Mouse (Mus musculus) heart, postnatal 0 days (tissue): ENCODE measurements around the gene Lgals8. TPM values are rescaled to one million over a fixed set of nuclear protein-coding genes. Genes with fewer than 3 reads are reported as not detected.

Experiments
- ATAC-seq: fragments of 200-750 bp; cut with Nextera tagmentation; 2 replicates; pipeline ENCODE4 v1.8.0; 2017; ENCODE audit warnings: low read depth, moderate number of reproducible peaks, moderate library complexity; ENCODE audit not compliant: insufficient read depth
- DNase-seq: peaks from one replicate; pipeline ENCODE4 v3.0.0-alpha.2; 2016; ENCODE audit warnings: low spot score
- H3K27ac ChIP-seq: fragments of 300-500 bp; sonication (generic); 2 replicates; pipeline ENCODE4 v1.5.1; 2014; ENCODE audit warnings: low read depth, mild to moderate bottlenecking
- H3K27me3 ChIP-seq: fragments of 300-500 bp; sonication (generic); 2 replicates; pipeline ENCODE4 v1.6.1; 2014; ENCODE audit warnings: low read length, mixed read lengths; ENCODE audit not compliant: control insufficient read depth, insufficient read depth
- H3K36me3 ChIP-seq: fragments of 300-500 bp; sonication (generic); replicated peaks from 2 replicates; pipeline ENCODE4 v1.6.1; 2014; ENCODE audit warnings: low read length, mixed read lengths; ENCODE audit not compliant: control insufficient read depth, insufficient read depth
- H3K4me1 ChIP-seq: fragments of 300-500 bp; sonication (generic); 2 replicates; pipeline ENCODE4 v1.6.1; 2014; ENCODE audit warnings: antibody characterized with exemption; ENCODE audit not compliant: control insufficient read depth, insufficient read depth
- H3K4me2 ChIP-seq: fragments of 300-500 bp; sonication (generic); 2 replicates; pipeline ENCODE4 v1.6.1; 2014; ENCODE audit warnings: low read depth, mild to moderate bottlenecking, low read length, moderate library complexity
- H3K4me3 ChIP-seq: fragments of 300-500 bp; sonication (generic); 2 replicates; pipeline ENCODE4 v1.5.1; 2014; ENCODE audit warnings: low read depth, low read length
- H3K9ac ChIP-seq: fragments of 300-500 bp; sonication (generic); replicated peaks from 2 replicates; pipeline ENCODE4 v1.6.1; 2014; ENCODE audit warnings: low read depth, low read length, mixed read lengths
- H3K9me3 ChIP-seq: fragments of 300-500 bp; sonication (generic); replicated peaks from 2 replicates; pipeline ENCODE4 v1.6.1; 2016; ENCODE audit warnings: low read length; ENCODE audit not compliant: control insufficient read depth
- CTCF ChIP-seq: IDR thresholded peaks from 2 replicates; pipeline ENCODE4 v1.5.1; 2016; ENCODE audit warnings: antibody characterized with exemption, control low read depth, low read depth
- EP300 ChIP-seq: IDR thresholded peaks from 2 replicates; pipeline ENCODE4 v1.6.1; 2016; ENCODE audit warnings: antibody characterized with exemption, low read depth
- WGBS: fragments of 180-500 bp; shearing (Covaris S2); extraction: QIAGEN DNeasy Blood & Tissue Kit; methylation state at CpG from one replicate; pipeline ENCODE4 v1.1.7; 2014; 5-methylcytosine and 5-hydroxymethylcytosine counted together
- polyA plus RNA-seq: library from polyadenylated mRNA; unstranded; fragments of >200 nt; fragmentation: Nextera tagmentation; extraction: Ambion mirVana; gene quantifications from 2 replicates; pipeline ENCODE4 v1.2.1, GENCODE M21; 2015
- total RNA-seq: library from RNA; depleted of rRNA; stranded (reverse); fragments of >200 nt; gene quantifications from 2 replicates; pipeline ENCODE4 v1.2.3, GENCODE M21; 2014; ENCODE audit warnings: low replicate concordance; rRNA removed

The Lgals8 gene
- total RNA-seq (14.1 and 21.8 TPM in 2 replicates), polyA plus RNA-seq (17.5 and 18.0 TPM in 2 replicates)

GRCm38 (mm10) chr13:12464844-12465243 lies at the start of gene Lgals8:
Lgals8 (minus strand) TSS chr13:12464944.
- no peak for ATAC-seq
- H3K4me2 ChIP-seq = no peak within 1 kb of the TSS
- H3K4me1 ChIP-seq = peaks cover 8% of the 10 kb centered on the region; the same call in 1 of the 2 replicates
- no peak within 1 kb of the TSS for H3K9ac ChIP-seq
- H3K27ac ChIP-seq = no peak within 1 kb of the TSS
- no peaks in the 10 kb centered on the region for H3K36me3 ChIP-seq
- 89% methylated on average over 1 of the region's 1 CpGs for WGBS
- no peaks in the 10 kb centered on the region for H3K9me3 ChIP-seq
- no peak for DNase-seq
- H3K27me3 ChIP-seq = no peaks in the 10 kb centered on the region
- TF ChIP-seq EP300 (no peak), CTCF (no peak)
- H3K4me3 ChIP-seq = no peak within 1 kb of the TSS

- H3K9me3 ChIP-seq = no peaks in the 10 kb centered on the region
- H3K4me3 ChIP-seq = no peak overlapping the region
- ATAC-seq (no peak), DNase-seq (no peak)
- H3K36me3 ChIP-seq = no peaks in the 10 kb centered on the region
- no peak overlapping the region for H3K9ac ChIP-seq
- no peaks in the 10 kb centered on the region for H3K4me1 ChIP-seq
- H3K4me2 ChIP-seq = no peak overlapping the region
- no peaks in the 10 kb centered on the region for H3K27me3 ChIP-seq
- no peak for TF ChIP-seq CTCF
- H3K27ac ChIP-seq = peak overlapping the region; percentile 26; the same call in 1 of the 2 replicates
- 61% methylated on average over 9 of the region's 9 CpGs for WGBS
Measured at GRCm38 (mm10) chr13:12511189-12511965, 46.6 kb upstream of the Lgals8 start.

- Histone ChIP-seq H3K36me3 (no peaks in the 10 kb centered on the region), H3K4me3 (no peak overlapping the region), H3K27ac (no peak overlapping the region; the same call in 1 of the 2 replicates), H3K27me3 (no peaks in the 10 kb centered on the region), H3K9me3 (no peaks in the 10 kb centered on the region), H3K9ac (no peak overlapping the region), H3K4me2 (no peak overlapping the region), H3K4me1 (no peaks in the 10 kb centered on the region)
- ATAC-seq (no peak), DNase-seq (no peak)
- TF ChIP-seq EP300 (no peak), CTCF (no peak)
- 78% methylated on average over 6 of the region's 6 CpGs for WGBS
Measured at GRCm38 (mm10) chr13:12510032-12510431, 45.3 kb upstream of the Lgals8 start.

GRCm38 (mm10) chr13:12507426-12507825 lies 42.7 kb upstream of the Lgals8 start:
- H3K4me2 ChIP-seq = no peak overlapping the region
- DNase-seq (no peak), ATAC-seq (no peak)
- TF ChIP-seq CTCF (no peak), EP300 (no peak)
- H3K9ac ChIP-seq = no peak overlapping the region
- no peaks in the 10 kb centered on the region for H3K27me3 ChIP-seq
- no peak overlapping the region for H3K4me3 ChIP-seq
- H3K4me1 ChIP-seq = no peaks in the 10 kb centered on the region
- H3K9me3 ChIP-seq = no peaks in the 10 kb centered on the region
- H3K27ac ChIP-seq = no peak overlapping the region
- 77% methylated on average over 6 of the region's 6 CpGs for WGBS
- no peaks in the 10 kb centered on the region for H3K36me3 ChIP-seq

GRCm38 (mm10) chr13:12505359-12505758 lies 40.6 kb upstream of the Lgals8 start:
- DNase-seq (no peak), ATAC-seq (no peak)
- TF ChIP-seq CTCF = no peak
- TF ChIP-seq EP300 = no peak
- H3K4me3 ChIP-seq = no peak overlapping the region
- H3K27me3 ChIP-seq = no peaks in the 10 kb centered on the region
- H3K4me1 ChIP-seq = no peaks in the 10 kb centered on the region
- H3K36me3 ChIP-seq = no peaks in the 10 kb centered on the region
- H3K27ac ChIP-seq = no peak overlapping the region
- H3K9me3 ChIP-seq = no peaks in the 10 kb centered on the region
- H3K9ac ChIP-seq = no peak overlapping the region
- 51% methylated on average over 3 of the region's 3 CpGs for WGBS
- H3K4me2 ChIP-seq = no peak overlapping the region
